Mouse (Mus musculus): ENCODE data around the gene Fam161b.

DNA sequence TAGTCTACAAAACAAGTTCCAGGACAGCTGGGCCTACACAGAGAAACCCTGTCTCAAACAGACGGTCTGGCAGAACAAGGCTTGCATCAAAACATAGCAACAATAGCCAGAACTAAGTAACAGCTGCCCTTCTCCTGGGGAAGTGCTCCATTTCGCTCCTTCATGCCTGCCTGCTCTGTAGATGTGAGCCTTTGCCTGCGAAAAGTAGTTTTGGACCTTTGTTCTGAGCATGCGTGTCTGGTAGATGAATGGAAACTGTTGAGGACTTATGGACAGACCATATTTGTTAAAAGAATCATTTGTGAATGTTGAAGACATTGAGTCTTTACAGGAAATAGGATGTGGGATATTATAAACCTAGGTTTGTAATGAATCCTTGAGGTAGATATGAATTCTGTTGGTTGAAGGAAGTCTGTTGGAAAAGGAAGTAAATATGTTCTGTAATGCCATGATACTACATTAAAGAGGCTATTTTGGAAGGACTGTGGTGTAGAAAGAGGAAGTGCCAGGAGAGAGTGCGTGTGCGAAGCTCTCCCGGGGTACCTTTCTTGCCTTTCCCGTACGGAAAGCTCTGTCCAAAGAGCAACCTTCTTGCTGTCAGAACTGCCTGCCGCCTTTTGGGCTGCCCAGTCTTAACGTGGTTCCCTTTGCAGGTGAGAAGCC is 24.5 kb downstream of the Fam161b start:
- TF ChIP-seq TAL1 (IDR thresholded peaks at IDR 0.05; ENCODE audit: low read length), result no peak
- no peak for TF ChIP-seq GATA1 (IDR thresholded peaks at IDR 0.05; ENCODE audit: low read length)

All from erythroblast, embryonic 14.5 days (primary cell).